Mouse (Mus musculus) liver, adult 2 months (tissue): Measurements from ENCODE around the gene 4930442H23Rik.

ENCODE experiments used
- CTCF ChIP-seq: fragments of 200-500 bp; IDR thresholded peaks from 2 replicates; pipeline ENCODE4 v1.5.1; 2011; ENCODE audit warnings: low read depth, low read length, control low read depth
- POLR2A ChIP-seq: fragments of 200-500 bp; IDR thresholded peaks from 2 replicates; pipeline ENCODE4 v1.6.1; 2011; ENCODE audit warnings: low read length, control low read depth; ENCODE audit not compliant: insufficient read depth; ENCODE audit errors: extremely low read depth

DNA sequence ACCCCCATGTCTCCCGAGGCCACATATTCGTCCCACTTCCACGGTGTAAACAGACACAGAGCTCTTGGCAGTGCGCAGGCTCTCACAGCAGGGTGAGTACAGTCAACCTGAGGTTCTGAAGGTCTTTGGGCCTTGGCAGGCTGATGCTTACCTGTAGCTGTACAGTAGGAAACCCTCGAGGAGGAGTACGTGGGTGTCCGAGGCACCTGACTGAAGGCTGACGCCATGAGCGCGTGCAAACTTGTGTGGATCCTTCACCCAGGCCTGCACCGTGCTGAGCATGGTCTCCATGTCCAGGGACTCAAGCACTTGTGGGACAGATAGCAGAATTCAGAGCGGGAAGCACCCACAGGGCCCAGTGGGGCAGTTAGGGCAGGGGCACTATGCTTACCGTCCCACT, 16.5 kb upstream of the 4930442H23Rik start:
- TF ChIP-seq CTCF (no peak), POLR2A (no peak)
